Mouse (Mus musculus) G1E-ER4 (cell line): Measurements from ENCODE around the gene Arpc4. TPM values are rescaled to one million over a fixed set of nuclear protein-coding genes. Genes with fewer than 3 reads are reported as not detected.

Source experiments
- GATA1 ChIP-seq: IDR thresholded peaks from one replicate; pipeline ENCODE4 v1.8.0; 2012; ENCODE audit warnings: low read length, inconsistent platforms
- polyA plus RNA-seq: library from polyadenylated mRNA; stranded (reverse); fragments of >175 nt; gene quantifications from 2 replicates; pipeline ENCODE4 v1.2.3, GENCODE M21; 2012

The Arpc4 gene
- polyA plus RNA-seq, 1 experiment = 292 TPM

DNA sequence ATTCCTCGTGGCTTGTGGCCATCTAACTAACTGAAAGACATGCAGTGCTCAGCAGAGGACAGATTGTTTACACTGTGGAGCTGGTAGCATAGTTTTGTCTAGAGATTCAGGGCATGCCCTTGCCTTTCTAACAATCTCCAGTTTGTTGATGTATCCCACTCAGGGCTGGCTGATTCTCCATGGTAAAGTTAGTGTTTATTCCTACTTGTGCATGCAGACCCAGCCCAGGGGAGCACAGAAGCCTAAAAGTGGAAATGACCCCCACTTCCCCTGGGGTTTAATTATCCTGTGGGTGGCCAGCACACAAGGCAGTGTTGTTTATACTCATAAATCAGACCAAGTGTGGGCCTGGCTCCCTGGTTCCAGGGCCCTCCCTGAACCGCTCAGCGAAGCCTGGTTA lies 8.1 kb downstream of the Arpc4 start:
- no peak for TF ChIP-seq GATA1

DNA sequence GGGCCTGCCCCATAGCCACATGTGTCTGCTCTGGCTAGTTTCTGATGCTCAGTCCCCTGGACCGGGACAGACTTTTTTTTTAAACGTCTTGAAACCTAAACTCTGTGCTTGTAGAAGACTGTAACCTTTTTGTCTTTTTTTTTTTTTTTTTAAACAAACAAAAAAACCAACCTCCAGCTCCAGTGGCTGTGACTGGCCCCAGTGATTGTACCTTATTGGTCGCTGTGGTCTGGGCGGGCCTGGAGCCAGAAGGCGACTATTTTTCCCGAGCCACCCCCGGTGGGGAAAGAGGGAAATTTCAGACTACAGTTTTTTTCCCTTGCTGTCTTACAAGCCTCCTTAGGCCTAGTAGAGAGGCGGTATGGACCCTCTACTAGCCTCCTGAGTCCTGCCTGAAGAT lies 11.0 kb downstream of the Arpc4 start, which contains the start of gene Ttll3:
Gene Ttll3, plus strand, starts transcription at position 301 of the 400 bp plus-strand sequence.
- TF ChIP-seq GATA1 = no peak

DNA sequence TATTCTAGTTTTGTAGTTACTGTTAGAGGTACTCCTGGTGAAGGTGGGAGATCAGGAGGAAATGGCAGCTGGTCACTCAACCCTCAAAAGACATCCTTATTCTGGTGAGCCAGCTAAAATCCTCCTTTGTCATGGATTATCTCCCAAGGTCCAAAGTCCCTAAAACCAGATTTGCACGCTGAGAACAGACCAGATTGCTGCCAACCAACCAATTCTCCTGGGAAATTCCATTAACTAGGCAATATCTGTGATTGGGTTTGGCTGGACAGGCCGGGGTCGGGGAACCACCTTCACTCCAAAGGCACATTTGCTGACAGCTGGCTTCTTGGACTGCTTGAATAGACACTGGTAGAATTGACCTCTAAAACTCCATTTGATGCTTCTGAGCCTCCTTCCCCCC lies 12.8 kb downstream of the Arpc4 start:
- no peak for TF ChIP-seq GATA1

DNA sequence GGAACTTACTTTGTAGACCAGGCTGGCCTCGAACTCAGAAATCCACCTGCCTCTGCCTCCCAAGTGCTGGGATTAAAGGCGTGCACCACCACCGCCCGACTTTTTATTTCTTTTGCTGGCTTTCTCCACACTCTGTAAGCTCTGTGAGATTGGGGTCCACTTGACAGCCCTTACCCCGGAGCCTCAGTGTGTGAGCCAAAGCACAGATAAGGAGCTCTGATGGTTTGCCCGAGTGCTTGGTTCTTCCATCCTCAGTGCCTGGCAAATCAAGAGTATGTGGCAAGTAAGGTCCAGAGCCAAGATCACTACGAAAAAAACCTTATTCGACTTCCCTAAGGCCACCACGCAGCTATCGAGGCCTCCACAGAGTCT lies 14.1 kb downstream of the Arpc4 start:
- TF ChIP-seq GATA1 = no peak

DNA sequence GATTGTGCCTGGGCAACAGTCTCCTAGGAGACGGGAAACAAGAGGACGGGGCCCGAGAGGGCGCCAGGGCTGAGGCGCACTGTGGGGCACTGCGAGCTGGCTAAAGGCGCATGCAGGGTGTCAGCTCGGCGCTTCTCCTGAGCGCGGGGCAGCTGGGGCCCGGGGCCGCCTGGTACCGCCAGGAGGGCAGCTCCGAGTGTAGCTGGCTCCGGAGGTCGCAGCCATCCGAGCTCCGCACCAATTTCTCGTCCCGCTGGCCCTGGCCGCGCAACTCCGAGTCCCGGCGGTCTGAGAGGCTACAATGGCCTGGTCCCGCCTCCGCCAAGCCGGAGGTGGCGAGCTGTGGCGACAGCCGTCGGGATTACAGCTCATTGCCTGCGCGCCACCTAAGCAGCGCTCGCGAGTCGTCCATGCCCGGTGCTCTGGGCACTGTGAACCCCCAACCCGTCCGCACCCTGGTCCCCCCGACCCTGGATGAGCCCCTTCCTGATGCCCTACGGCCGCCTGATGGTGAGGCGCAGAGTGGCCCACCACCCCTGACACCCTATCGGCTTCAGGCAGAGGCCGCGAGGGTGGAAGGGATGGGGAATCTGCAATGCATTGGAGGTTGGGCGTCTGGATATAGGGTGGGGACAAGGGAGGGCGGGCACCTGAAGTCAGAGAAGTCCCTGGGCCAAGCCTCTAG lies 14.6 kb downstream of the Arpc4 start:
- no peak for TF ChIP-seq GATA1

DNA sequence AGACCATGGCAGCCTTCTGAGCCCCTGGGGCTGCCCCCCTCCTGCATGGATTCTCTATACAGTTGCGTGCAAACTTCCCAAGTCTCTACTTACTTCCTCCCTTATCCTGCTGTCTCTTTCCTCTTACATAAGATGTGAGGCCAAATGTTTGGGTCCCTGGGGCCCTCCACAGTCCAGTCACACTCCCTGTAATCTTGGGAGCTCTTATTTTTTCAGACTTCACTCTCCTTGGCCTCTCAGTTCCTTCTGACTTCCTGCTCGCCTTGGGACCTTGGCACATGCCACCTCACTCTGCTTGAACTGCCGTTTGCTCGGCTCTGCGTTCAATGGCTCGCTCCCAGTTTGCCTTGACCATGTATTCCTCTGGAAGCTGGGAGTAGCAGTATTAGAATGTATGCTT lies 16.0 kb downstream of the Arpc4 start:
- TF ChIP-seq GATA1 = no peak

DNA sequence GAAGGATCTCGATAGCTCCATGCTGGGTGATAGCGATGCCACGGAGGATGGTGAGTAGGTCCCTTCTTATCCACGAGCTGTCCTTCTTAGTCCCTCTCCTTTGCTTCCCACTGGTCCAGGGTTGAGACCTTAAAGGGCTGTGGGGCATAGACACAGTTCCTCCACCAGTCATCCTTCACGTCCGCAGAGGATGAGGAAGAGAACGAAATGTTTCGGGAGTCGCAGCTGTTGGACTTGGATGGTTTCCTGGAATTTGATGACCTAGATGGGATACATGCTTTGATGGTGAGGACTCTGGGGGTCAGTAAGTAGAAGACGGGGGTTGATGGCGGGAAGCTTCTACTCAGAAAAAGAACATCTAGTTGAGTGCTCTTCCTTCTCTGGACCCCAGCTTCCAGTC lies 16.9 kb downstream of the Arpc4 start:
- TF ChIP-seq GATA1 = no peak

DNA sequence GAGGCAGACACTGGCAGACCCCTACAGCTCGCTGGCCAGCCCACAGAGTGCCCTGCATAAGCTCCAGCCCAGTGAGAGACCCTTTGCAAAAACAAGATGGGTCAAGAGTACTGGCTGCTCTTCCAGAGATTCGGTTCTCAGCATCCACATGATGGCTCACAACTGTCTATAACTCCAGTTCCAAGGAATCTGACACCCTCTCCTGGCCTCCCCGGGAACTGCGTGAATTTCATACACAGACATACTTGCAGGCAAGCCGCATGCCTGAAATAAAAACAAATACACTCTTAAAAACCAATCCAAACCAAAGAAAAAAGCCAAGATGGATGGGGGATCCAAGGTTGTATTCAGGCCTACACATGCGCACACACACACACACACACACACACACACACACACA lies 17.6 kb downstream of the Arpc4 start:
- no peak for TF ChIP-seq GATA1

DNA sequence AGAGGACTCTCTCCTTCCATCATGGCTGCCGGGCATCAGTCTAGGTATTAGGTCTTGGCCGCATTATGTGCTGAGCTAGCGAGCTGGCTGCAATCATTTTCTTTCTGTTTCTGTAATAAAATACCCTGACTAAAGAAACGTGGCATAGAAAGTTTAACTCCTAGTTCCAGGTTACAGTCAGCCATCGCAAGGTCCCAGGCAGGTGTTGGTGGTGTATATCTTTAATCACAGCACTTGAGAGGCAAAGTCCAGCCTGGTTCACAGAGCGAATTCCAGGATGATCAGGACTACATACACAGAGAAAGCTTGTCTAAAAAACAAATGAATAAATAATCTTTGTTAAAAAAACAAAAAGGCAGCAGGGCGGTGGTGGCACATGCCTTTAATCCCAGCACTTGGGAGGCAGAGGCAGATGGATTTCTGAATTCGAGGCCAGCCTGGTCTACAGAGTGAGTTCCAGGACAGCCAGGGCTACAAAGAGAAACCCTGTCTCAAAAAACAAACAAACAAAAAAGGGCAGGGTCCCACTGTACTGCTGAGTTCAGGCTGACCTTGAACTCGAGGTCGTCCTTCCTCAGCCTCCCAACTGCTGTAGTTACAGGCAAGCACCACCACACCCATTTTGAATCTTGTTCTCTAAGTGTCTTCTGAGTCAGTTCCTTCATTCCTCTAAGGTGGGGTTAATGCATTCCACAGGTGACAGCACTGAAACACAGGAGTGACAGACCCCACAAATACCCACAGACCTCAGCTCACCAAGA lies 18.5 kb downstream of the Arpc4 start:
- TF ChIP-seq GATA1 = no peak

DNA sequence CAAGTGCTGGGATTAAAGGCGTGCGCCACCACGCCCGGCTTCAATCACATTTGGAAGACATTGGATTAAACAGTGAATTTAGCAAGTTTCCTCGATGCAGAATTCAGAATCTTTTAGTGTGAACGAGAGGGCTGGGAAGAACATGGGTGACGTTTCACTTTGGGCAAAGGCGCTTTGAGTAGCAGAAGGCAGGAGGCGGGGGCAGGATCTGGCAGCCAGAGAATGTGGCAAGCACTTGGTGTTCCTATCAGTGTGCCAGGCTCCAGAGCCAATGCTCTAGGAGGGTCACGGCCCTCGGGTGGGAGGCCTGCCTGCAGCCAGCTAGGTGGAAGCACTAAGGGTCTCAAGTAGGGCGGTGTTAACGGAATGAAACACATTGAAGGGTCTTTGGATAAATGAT lies 24.2 kb downstream of the Arpc4 start:
- no peak for TF ChIP-seq GATA1

DNA sequence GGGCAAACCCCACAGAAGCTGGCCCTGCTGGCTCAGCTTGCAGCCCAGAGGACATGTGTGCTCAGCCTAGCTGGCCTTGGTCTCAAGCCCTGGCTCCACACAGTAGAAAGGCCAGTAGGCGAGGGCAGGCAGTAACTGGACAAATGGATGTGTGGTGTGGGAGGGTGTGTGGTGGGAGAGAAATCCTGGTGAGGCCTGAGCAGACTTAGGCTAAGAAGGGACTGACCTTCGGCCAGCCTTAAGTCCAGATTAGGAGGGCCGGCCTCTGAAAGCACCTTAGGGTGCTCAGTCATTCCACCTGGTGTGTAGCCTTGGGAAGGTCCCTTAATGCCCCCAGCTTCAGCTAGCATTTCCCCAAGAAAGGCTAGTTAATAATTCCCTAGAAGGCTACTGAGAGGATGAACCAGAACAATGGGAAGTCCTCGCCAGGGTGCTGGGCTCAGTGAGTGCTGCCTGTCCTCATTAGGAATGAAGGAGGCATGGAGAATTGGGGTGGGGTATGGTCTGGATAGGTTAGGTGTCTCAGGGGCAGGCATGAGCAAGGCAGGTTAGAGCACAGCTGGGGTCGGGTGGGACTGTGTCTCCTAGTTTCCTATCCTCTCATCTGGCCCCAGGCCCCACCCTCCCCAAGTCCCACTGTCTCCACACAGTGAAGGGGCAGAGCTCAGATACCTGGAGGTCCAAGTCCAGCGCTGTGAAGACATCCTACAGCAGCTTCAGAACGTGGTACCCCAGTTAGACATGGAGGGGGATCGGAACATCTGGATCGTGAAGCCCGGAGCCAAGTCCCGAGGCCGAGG lies 26.9 kb downstream of the Arpc4 start:
- TF ChIP-seq GATA1 = no peak

DNA sequence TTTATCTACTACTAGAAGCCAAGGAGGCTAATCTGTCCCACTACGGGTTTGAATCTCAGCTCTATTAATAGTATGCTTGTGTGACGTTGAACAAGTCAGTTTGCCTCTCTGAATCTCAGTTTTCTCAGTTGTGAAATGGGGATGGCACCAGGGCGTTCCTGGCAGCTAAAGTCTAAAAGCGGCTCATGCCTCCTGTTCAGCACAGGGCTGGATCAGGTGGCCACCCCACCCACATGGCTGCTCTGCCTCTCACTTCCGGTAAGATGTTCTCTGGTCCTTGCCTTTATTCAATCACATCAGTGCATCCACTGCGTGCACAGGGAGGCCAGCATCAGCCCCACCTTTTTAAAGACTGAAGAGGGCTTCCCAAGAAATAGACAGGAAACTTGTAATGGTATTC lies 27.6 kb downstream of the Arpc4 start:
- no peak for TF ChIP-seq GATA1

DNA sequence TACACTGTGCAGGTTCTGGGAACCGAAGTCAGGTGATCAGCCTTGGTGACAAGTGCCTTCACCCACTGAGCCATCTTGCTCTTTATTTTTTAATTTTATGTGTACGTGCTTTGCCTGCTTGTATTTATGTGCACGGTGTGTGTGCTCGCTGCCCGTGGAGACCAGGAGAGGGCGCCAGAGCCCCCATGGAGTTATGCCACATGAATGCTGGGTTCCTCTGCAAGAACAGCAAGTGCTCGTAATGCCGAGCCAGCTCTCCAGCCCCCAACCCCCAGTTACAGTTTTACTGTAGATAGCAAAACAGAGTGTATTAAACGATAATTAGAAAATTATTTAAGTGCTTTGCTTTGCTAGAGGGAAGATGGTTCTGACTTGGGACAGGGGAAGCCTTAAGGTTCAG lies 28.8 kb downstream of the Arpc4 start:
- no peak for TF ChIP-seq GATA1

DNA sequence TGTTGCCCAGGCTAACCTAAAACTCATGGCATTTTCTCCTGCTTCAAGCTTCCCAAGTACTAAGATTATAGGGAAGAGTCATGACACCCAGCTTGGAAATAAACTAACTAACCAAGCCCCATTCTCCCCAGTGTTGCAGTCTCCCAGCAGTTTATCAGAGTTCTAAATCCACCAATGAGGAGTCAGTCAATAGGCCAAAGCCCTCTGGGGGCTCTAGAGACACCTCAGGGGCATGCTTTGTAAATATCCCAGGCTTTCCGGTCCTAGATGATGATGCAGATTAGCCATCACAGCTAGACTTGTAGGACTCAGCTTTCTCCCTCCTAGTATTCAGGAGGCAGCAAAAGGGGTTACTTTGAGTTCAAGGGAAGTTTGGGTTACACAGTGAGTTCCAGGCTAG lies 32.1 kb downstream of the Arpc4 start:
- TF ChIP-seq GATA1 = no peak

DNA sequence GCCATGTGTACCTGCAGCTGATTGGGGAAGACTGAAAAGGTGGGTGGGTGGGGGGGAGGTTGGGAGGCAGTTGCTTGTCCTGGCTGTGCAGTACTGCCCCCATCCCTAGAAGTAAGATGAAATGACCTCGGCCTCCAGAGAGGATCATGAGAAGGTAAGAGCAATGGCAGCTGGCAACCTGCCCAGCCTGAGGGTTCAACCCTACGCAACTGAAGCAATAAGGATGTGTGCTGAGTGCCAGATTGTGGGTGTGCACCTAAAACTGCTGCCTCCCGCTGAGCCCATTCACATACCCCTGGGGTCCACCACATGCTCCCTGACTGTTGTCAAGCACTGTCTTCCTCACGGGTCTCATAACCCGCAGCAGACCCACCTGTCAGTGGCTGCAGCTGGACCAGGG lies 38.5 kb downstream of the Arpc4 start:
- TF ChIP-seq GATA1 = no peak

DNA sequence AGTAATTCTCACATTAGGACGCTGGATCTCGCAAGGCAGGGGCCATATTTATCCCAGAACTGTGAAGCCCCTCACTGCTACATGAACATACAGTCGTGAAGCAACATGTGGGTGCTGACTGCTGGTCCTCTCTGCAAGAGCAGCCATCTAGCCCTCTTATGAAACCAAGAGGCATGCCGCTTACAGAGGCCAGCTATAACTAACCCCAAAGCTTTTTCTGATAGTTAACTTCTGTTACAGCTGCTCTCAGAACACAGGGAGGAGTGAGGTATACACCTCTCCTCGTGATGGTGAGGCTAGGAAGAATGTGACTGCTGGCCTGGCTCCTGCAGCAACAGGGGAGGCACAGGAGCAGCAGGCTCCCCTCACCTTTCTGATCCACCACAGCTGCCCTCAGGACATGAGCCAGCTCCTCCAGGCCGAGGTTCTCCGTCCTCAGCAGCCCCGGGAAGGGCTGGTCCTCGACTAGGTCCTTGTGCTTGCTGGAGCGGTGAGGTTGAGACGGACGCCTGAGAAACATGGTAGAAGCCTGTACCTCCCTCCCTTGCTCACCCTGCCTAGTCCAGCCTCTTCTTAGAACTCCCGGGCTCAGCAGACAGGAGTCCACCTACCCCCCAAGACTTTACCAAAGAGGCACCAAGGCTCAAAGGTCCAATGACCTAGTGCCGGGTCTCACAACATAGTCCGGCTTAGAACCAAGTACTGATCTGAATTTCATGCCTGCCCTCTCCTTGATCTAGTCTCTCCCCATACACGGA lies 40.7 kb downstream of the Arpc4 start:
- TF ChIP-seq GATA1 = no peak
